Mouse (Mus musculus): ENCODE data around the gene Gbe1. TPM values are rescaled to one million over a fixed set of nuclear protein-coding genes. Genes with fewer than 3 reads are reported as not detected.

Gene Gbe1
- 44.2 and 47.9 TPM in 2 replicates for polyA plus RNA-seq (2015; fragmentation: Nextera tagmentation; extraction: Ambion mirVana)

GRCm38 (mm10) chr16:70313886-70314577 is at the start of gene Gbe1:
Gene Gbe1 (plus strand): TSS chr16:70313949.

